Mouse (Mus musculus) limb, embryonic 12.5 days (tissue): ENCODE measurements at regions not wholly inside any gene's neighbourhood (a gene's known extent, or its start where the extent isn't known, plus 50 kb on each side); places are given as distances from the start of the nearest gene placed in this dataset.

Source experiments
- ATAC-seq: fragments of 200-750 bp; cut with Nextera tagmentation; 2 replicates; pipeline ENCODE4 v1.8.0; 2017; ENCODE audit warnings: low read depth, moderate TSS enrichment; ENCODE audit not compliant: insufficient number of reproducible peaks, insufficient read depth, low FRiP score, low TSS enrichment
- H3K27ac ChIP-seq: fragments of 300-500 bp; sonication (generic); 2 replicates; pipeline ENCODE4 v1.5.1; 2016; ENCODE audit warnings: mild to moderate bottlenecking, moderate library complexity
- H3K27me3 ChIP-seq: fragments of 300-500 bp; sonication (generic); 2 replicates; pipeline ENCODE4 v1.6.1; 2016; ENCODE audit warnings: mild to moderate bottlenecking, moderate library complexity
- H3K36me3 ChIP-seq: fragments of 300-500 bp; sonication (generic); 2 replicates; pipeline ENCODE4 v1.6.1; 2016; ENCODE audit warnings: mild to moderate bottlenecking, moderate library complexity
- H3K4me1 ChIP-seq: fragments of 300-500 bp; sonication (generic); replicated peaks from 2 replicates; pipeline ENCODE4 v1.6.1; 2016
- H3K4me2 ChIP-seq: fragments of 300-500 bp; sonication (generic); 2 replicates; pipeline ENCODE4 v1.6.1; 2016; ENCODE audit warnings: mild to moderate bottlenecking, moderate library complexity
- H3K4me3 ChIP-seq: fragments of 300-500 bp; sonication (generic); replicated peaks from 2 replicates; pipeline ENCODE4 v1.5.1; 2016; ENCODE audit warnings: mild to moderate bottlenecking
- H3K9ac ChIP-seq: fragments of 300-500 bp; sonication (generic); replicated peaks from 2 replicates; pipeline ENCODE4 v1.6.1; 2016; ENCODE audit warnings: mild to moderate bottlenecking, moderate library complexity
- H3K9me3 ChIP-seq: fragments of 300-500 bp; sonication (generic); 2 replicates; pipeline ENCODE4 v1.6.1; 2016; ENCODE audit warnings: mild to moderate bottlenecking, moderate library complexity
- WGBS: fragments of 180-500 bp; shearing (Covaris S2); methylation state at CpG from one replicate; pipeline ENCODE4 v1.1.7; 2016; 5-methylcytosine and 5-hydroxymethylcytosine counted together

- H3K4me3 ChIP-seq, result no peak overlapping the region
- no peaks in the 10 kb centered on the region for H3K9me3 ChIP-seq
- 0 out of 2 replicates have a peak, but pooled peaks cover 4% of the 10 kb centered on the region for H3K4me1 ChIP-seq
- H3K9ac ChIP-seq, result no peak overlapping the region
- no peak for ATAC-seq
- no peak overlapping the region for H3K4me2 ChIP-seq
- H3K36me3 ChIP-seq, result no peaks in the 10 kb centered on the region
- WGBS, result 14% methylated on average over 8 of the region's 8 CpGs
- no peaks in the 10 kb centered on the region for H3K27me3 ChIP-seq
- no peak overlapping the region for H3K27ac ChIP-seq
These were observed 177.2 kb upstream of the Zfp462 start for GRCm38 (mm10) chr4:54767506-54768200.

DNA sequence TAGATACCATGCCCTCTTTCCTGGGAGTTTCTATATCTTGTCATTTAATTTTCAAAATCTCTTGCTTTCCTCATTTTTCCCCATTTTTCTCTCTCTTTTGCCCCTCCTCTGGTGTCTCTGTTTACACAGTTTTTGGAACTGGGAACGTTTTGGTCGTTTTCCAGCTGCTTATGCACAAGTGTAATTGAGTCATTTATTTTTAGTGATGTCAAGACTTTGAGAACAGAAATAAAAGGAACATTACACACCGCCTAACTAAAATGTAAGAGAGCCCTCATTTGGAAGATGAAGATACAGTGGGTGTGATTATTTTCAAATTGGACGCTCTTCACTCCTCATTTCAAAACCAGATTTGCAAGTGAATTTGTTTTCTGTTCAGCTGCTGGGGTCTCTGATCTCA is 176.0 kb upstream of the Zfp462 start:
- H3K36me3 ChIP-seq, result no peaks in the 10 kb centered on the region
- H3K4me3 ChIP-seq, result no peak overlapping the region
- WGBS, result 66% methylated on average over 4 of the region's 4 CpGs
- H3K4me2 ChIP-seq, result no peak overlapping the region
- ATAC-seq, result no peak
- H3K4me1 ChIP-seq, result 0 out of 2 replicates have a peak, but pooled peaks cover 4% of the 10 kb centered on the region
- H3K9ac ChIP-seq, result no peak overlapping the region
- no peak overlapping the region for H3K27ac ChIP-seq
- no peaks in the 10 kb centered on the region for H3K9me3 ChIP-seq
- H3K27me3 ChIP-seq, result no peaks in the 10 kb centered on the region

DNA sequence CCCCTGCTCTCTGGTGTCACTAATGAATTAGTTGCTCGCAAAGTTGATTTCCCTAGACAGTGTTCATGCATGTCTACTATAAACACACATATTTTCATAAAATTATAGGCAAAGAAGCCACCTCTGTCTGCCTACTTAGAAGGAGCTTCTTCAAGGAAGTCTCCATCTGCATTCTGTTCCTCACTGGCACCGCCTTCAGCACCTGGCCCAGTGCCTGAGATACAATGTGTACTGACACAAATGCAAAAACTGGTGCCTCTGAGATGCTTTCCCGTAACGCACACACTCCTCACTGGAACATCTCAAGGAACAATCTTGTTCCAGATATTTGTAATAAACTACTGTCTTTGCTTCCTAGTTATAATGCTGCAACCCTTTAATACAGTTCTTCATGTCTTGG is 170.8 kb upstream of the Zfp462 start:
- H3K4me2 ChIP-seq, result no peak overlapping the region
- 93% methylated on average over 4 of the region's 4 CpGs for whole genome bisulfite sequencing
- H3K4me1 ChIP-seq, result no peaks in the 10 kb centered on the region
- no peak for ATAC-seq
- H3K36me3 ChIP-seq, result no peaks in the 10 kb centered on the region
- no peak overlapping the region for H3K9ac ChIP-seq
- no peak overlapping the region for H3K4me3 ChIP-seq
- H3K9me3 ChIP-seq, result no peaks in the 10 kb centered on the region
- H3K27me3 ChIP-seq, result no peaks in the 10 kb centered on the region
- H3K27ac ChIP-seq, result no peak overlapping the region

DNA sequence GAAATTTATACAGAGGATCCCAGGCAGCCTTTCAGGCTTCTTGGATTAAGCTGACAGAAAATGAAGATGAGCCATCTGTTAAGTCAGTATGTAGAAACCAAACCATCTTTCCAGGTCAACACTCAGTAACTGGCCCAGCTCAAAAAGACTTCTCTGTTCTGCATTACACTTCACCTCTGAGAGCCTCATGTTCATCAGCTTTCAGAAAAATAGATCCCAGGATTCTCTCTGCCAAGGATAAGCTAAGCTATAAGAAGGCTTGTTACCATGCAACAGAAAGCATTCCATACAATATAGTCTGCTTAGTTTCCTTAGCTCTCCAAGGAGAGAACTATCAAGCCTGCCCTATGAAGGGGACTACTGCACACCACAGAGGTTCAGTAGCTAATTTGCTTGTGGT is 170.1 kb upstream of the Zfp462 start:
- Histone ChIP-seq H3K4me2 (no peak overlapping the region), H3K27me3 (no peaks in the 10 kb centered on the region), H3K4me3 (no peak overlapping the region), H3K4me1 (no peaks in the 10 kb centered on the region), H3K36me3 (no peaks in the 10 kb centered on the region), H3K9ac (no peak overlapping the region), H3K9me3 (no peaks in the 10 kb centered on the region), H3K27ac (no peak overlapping the region)
- ATAC-seq, result no peak

GRCm38 (mm10) chr4:54780511-54780910 is 164.3 kb upstream of the Zfp462 start:
- H3K36me3 ChIP-seq, result no peaks in the 10 kb centered on the region
- H3K4me1 ChIP-seq, result no peaks in the 10 kb centered on the region
- 70% methylated on average over 4 of the region's 4 CpGs for WGBS
- no peak overlapping the region for H3K4me3 ChIP-seq
- no peaks in the 10 kb centered on the region for H3K9me3 ChIP-seq
- H3K27ac ChIP-seq, result no peak overlapping the region
- no peak overlapping the region for H3K4me2 ChIP-seq
- no peak for ATAC-seq
- no peaks in the 10 kb centered on the region for H3K27me3 ChIP-seq
- no peak overlapping the region for H3K9ac ChIP-seq

- 0 out of 2 replicates have a peak, but pooled peaks cover 3% of the 10 kb centered on the region for H3K4me1 ChIP-seq
- no peaks in the 10 kb centered on the region for H3K27me3 ChIP-seq
- no peaks in the 10 kb centered on the region for H3K9me3 ChIP-seq
- no peak overlapping the region for H3K9ac ChIP-seq
- no peak overlapping the region for H3K27ac ChIP-seq
- 69% methylated on average over 5 of the region's 5 CpGs for WGBS
- no peaks in the 10 kb centered on the region for H3K36me3 ChIP-seq
- no peak overlapping the region for H3K4me2 ChIP-seq
- ATAC-seq, result no peak
- H3K4me3 ChIP-seq, result no peak overlapping the region
These were observed 153.6 kb upstream of the Zfp462 start for GRCm38 (mm10) chr4:54791217-54791742.

GRCm38 (mm10) chr4:54793857-54794256 is 151.0 kb upstream of the Zfp462 start:
- H3K9ac ChIP-seq, result no peak overlapping the region
- no peaks in the 10 kb centered on the region for H3K9me3 ChIP-seq
- H3K4me3 ChIP-seq, result no peak overlapping the region
- H3K27ac ChIP-seq, result no peak overlapping the region
- 98% methylated on average over 2 of the region's 2 CpGs for WGBS
- H3K36me3 ChIP-seq, result no peaks in the 10 kb centered on the region
- H3K4me1 ChIP-seq, result 0 out of 2 replicates have a peak, but pooled peaks cover 3% of the 10 kb centered on the region
- H3K4me2 ChIP-seq, result no peak overlapping the region
- no peak for ATAC-seq
- H3K27me3 ChIP-seq, result no peaks in the 10 kb centered on the region

- 3% methylated on average over 3 of the region's 3 CpGs for WGBS
- H3K9me3 ChIP-seq, result no peaks in the 10 kb centered on the region
- H3K4me1 ChIP-seq, result 0 out of 2 replicates have a peak, but pooled peaks cover 3% of the 10 kb centered on the region
- no peak overlapping the region for H3K4me3 ChIP-seq
- no peak overlapping the region for H3K9ac ChIP-seq
- H3K36me3 ChIP-seq, result no peaks in the 10 kb centered on the region
- no peaks in the 10 kb centered on the region for H3K27me3 ChIP-seq
- H3K4me2 ChIP-seq, result no peak overlapping the region
- H3K27ac ChIP-seq, result no peak overlapping the region
- no peak for ATAC-seq
These were observed 149.6 kb upstream of the Zfp462 start for GRCm38 (mm10) chr4:54795246-54795645.

- Histone ChIP-seq H3K27ac (no peak overlapping the region), H3K4me1 (0 out of 2 replicates have a peak, but pooled peaks cover 3% of the 10 kb centered on the region), H3K4me3 (no peak overlapping the region), H3K9ac (no peak overlapping the region), H3K4me2 (no peak overlapping the region), H3K27me3 (no peaks in the 10 kb centered on the region), H3K9me3 (no peaks in the 10 kb centered on the region), H3K36me3 (no peaks in the 10 kb centered on the region)
- WGBS, result 91% methylated on average over 5 of the region's 5 CpGs
- no peak for ATAC-seq
These were observed 146.3 kb upstream of the Zfp462 start for GRCm38 (mm10) chr4:54798523-54798922.

DNA sequence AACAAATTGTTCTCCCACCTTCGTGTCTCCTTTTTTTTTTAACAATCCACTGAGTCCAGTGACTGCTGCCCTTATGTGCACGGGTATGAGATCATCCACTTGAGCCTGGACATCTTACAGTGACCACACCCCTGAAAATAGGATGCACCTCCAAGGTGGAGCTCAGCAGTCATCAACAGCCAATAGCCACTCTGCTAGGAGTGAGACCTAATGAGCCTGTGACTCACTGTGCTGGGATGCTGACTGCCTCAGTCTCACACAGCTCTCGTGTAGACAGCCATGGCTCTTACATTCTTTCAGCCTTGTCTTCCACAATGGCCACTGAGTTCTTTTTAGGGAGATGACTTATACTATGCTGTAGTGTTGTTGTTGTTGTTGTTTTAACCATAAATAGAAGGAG is 133.7 kb upstream of the Zfp462 start:
- ATAC-seq, result no peak
- H3K4me3 ChIP-seq, result no peak overlapping the region

DNA sequence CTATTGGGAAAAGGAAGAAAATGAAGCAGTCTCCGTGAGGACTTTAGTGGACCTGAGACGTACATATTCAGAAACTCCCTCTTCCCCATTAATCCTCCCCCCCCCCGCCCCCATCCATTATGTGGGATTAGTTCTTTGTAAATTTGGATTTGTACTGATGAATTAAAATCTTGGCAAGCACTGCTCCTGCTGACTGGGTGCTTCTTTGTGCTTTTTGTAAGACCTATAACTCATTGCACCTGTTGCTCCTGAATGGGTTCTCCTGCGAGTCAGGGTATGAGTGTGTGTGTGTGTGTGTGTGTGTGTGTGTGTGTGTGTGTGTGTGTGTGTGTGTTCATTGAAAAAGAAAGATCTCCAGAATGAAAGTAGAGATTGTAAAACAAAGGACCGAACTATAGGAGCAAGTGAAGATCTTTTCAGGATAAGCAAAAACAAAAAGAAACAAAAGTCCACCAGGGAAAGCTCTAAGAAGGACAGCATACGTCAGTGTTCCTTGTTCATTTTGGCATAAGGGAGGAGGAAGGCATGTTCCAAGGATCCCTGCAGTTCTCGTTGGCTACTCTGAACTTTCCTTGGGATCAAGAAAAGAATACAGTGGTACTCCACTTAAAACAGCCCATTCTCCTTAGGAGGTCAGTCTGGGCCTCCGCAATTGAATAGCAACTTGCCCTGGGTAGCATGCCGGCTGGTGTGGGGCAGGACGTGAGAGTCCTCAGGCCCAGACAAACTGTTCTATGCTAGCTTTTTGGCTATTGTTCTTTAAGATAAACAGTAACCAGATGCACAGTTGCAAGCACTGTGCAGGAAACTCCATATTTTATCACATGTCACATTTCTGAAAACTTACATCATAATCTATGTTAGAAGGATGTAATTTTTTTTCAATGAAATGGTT is 131.9 kb upstream of the Zfp462 start:
- 72% methylated on average over 10 of the region's 10 CpGs for WGBS

More for the DNA sequence above, 133.7 kb upstream of the Zfp462 start:
- no peaks in the 10 kb centered on the region for H3K9me3 ChIP-seq
- no peaks in the 10 kb centered on the region for H3K4me1 ChIP-seq
- no peak overlapping the region for H3K27ac ChIP-seq
- H3K4me2 ChIP-seq, result no peak overlapping the region
- WGBS, result 76% methylated on average over 3 of the region's 3 CpGs
- H3K36me3 ChIP-seq, result no peaks in the 10 kb centered on the region
- H3K9ac ChIP-seq, result no peak overlapping the region
- H3K27me3 ChIP-seq, result no peaks in the 10 kb centered on the region

More for the DNA sequence above, 131.9 kb upstream of the Zfp462 start:
- H3K4me3 ChIP-seq, result no peak overlapping the region
- no peaks in the 10 kb centered on the region for H3K27me3 ChIP-seq
- 0 out of 2 replicates have a peak, but pooled peaks cover 4% of the 10 kb centered on the region for H3K9me3 ChIP-seq
- H3K9ac ChIP-seq, result no peak overlapping the region
- no peak for ATAC-seq
- H3K4me2 ChIP-seq, result no peak overlapping the region
- no peaks in the 10 kb centered on the region for H3K4me1 ChIP-seq
- H3K36me3 ChIP-seq, result no peaks in the 10 kb centered on the region
- H3K27ac ChIP-seq, result no peak overlapping the region
